Mouse (Mus musculus) heart, adult 2 months (tissue): ENCODE measurements around the gene Cacna1i.
A peak's percentile ranks its signal among the peaks of the same experiment; 100 is the strongest.

Experiments used
- CTCF ChIP-seq: fragments of 200-600 bp; IDR thresholded peaks from 2 replicates; pipeline ENCODE4 v1.8.1; 2022; ENCODE audit warnings: antibody characterized with exemption, mild to moderate bottlenecking, moderate library complexity
- EP300 ChIP-seq: fragments of 200-500 bp; IDR thresholded peaks from 2 replicates; pipeline ENCODE4 v1.6.1; 2011; ENCODE audit warnings: low read depth, low read length, control low read depth; ENCODE audit not compliant: insufficient read depth
- POLR2A ChIP-seq: fragments of 200-500 bp; IDR thresholded peaks from 2 replicates; pipeline ENCODE4 v1.6.1; 2011; ENCODE audit warnings: mild to moderate bottlenecking, low read depth, low read length, control low read depth; ENCODE audit not compliant: insufficient read depth

DNA sequence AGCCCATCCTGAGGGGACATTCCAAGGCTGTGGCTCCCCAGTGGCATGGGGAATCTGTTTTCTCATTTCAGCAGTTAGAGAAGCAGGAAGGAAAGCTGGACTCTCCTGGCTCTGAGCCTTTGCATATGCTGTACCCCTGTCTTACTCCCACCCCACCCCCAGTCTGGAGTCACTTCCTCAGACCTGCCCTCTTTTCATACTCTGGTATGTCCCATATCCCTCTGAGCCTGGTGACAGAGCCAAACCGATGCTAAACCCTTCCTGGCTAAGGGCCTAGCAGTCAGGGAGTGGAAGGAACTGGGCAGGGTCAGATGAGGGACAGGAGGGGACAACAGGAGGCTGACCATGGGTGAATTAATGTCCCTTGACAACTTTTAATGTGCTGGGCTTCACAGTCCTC is 120.8 kb downstream of the Cacna1i start:
- TF ChIP-seq EP300 (peak; percentile 75), CTCF (no peak), POLR2A (no peak)
